Comparison of ENCODE assay signal across 9 mouse cellular contexts in genomic region chr5:121126051-121126450, GRCm38 (mm10).
DNase-seq lines count a peak whose midpoint lies in the region; ATAC-seq and TF ChIP-seq lines count a peak whose summit lies in the region.
"Had no signal": no experiment of that assay in that cellular context is flagged by ENCODE, and none has a peak within 500 bp of the region (broad histone marks: within the 10 kb centered on the region; RNA-seq: fewer than 3 reads in every experiment).

No protein-coding gene starts in this region.

- no peak overlapping the region for H3K4me3 ChIP-seq in liver, embryonic 14.5 days (ENCODE audit: insufficient read depth in 1 of 2, low read depth in 2 of 2, low read length in 2 of 2)
- H3K4me3 ChIP-seq in liver, embryonic 11.5 days (ENCODE audit: low read depth, low read length): no peak overlapping the region
- H3K4me3 ChIP-seq in bone marrow macrophage, adult 2 months (ENCODE audit: insufficient read depth, low read length): no peak overlapping the region
- H3K4me3 ChIP-seq in heart, embryonic 12.5 days: no peak overlapping the region

- H3K27me3 ChIP-seq in liver, embryonic 14.5 days (ENCODE audit: control insufficient read depth, insufficient read depth, low read length): no peaks in the 10 kb centered on the region
- H3K27me3 ChIP-seq in liver, embryonic 11.5 days (replicated peaks; ENCODE audit: control insufficient read depth, insufficient read depth, low read length): no peaks in the 10 kb centered on the region
- H3K27me3 ChIP-seq in heart, embryonic 12.5 days (replicated peaks): no peaks in the 10 kb centered on the region

- no peak overlapping the region for H3K27ac ChIP-seq in liver, embryonic 14.5 days
- no peak overlapping the region for H3K27ac ChIP-seq in liver, embryonic 11.5 days (ENCODE audit: low read depth, low read length)
- H3K27ac ChIP-seq in bone marrow macrophage, adult 2 months (ENCODE audit: insufficient read depth, low read depth, low read length): no peak overlapping the region
- H3K27ac ChIP-seq in heart, embryonic 12.5 days (ENCODE audit: poor library complexity, severe bottlenecking): no peak overlapping the region

- no peaks in the 10 kb centered on the region for H3K36me3 ChIP-seq in liver, embryonic 14.5 days (replicated peaks; ENCODE audit: control insufficient read depth, insufficient read depth, low read depth)
- peaks cover 10% of the 10 kb centered on the region for H3K36me3 ChIP-seq in liver, embryonic 11.5 days (ENCODE audit: control insufficient read depth, insufficient read depth, low read length)
- H3K36me3 ChIP-seq in heart, embryonic 12.5 days: peaks cover 30% of the 10 kb centered on the region

- H3K9me3 ChIP-seq in liver, embryonic 14.5 days (ENCODE audit: control insufficient read depth, low read length): no peaks in the 10 kb centered on the region
- H3K9me3 ChIP-seq in liver, embryonic 11.5 days (ENCODE audit: control insufficient read depth, low read length): no peaks in the 10 kb centered on the region
- 0 out of 2 replicates have a peak, but pooled peaks cover 4% of the 10 kb centered on the region for H3K9me3 ChIP-seq in heart, embryonic 12.5 days (replicated peaks)

- TF ChIP-seq POLR2A in bone marrow macrophage, adult 2 months (IDR thresholded peaks at IDR 0.05; ENCODE audit: borderline replicate concordance, low read depth, low read length): no peak

- 67% methylated on average over 2 of the region's 2 CpGs for WGBS in liver, embryonic 14.5 days (ENCODE audit: insufficient replicate concordance)
- WGBS in liver, embryonic 11.5 days: 66% methylated on average over 2 of the region's 2 CpGs
- 80% methylated on average over 2 of the region's 2 CpGs for WGBS in heart, embryonic 12.5 days

- no peak for ATAC-seq in cerebellum, adult (ENCODE audit: insufficient number of reproducible peaks, low FRiP score, low TSS enrichment)
- no peak for ATAC-seq in liver, embryonic 14.5 days (ENCODE audit: insufficient read depth)
- no peak for ATAC-seq in liver, embryonic 11.5 days (replicated peaks; ENCODE audit: low FRiP score)
- ATAC-seq in heart, embryonic 12.5 days (ENCODE audit: insufficient number of reproducible peaks, low FRiP score): no peak

- H3K9ac ChIP-seq in liver, embryonic 14.5 days (replicated peaks): no peak overlapping the region
- no peak overlapping the region for H3K9ac ChIP-seq in liver, embryonic 11.5 days (ENCODE audit: low read depth, low read length)
- H3K9ac ChIP-seq in heart, embryonic 12.5 days: no peak overlapping the region

- H3K4me2 ChIP-seq in liver, embryonic 14.5 days (ENCODE audit: low read depth): no peak overlapping the region
- no peak overlapping the region for H3K4me2 ChIP-seq in liver, embryonic 11.5 days
- no peak overlapping the region for H3K4me2 ChIP-seq in heart, embryonic 12.5 days

- peak; percentile 78 for TF ChIP-seq CTCF in liver, embryonic 14.5 days (IDR thresholded peaks at IDR 0.05; ENCODE audit: low read depth)
- peak; percentile 68 for TF ChIP-seq CTCF in bone marrow macrophage, adult 2 months (IDR thresholded peaks at IDR 0.05; ENCODE audit: low read depth, low read length)

- no peak for TF ChIP-seq EP300 in liver, embryonic 14.5 days (IDR thresholded peaks at IDR 0.05; ENCODE audit: low read depth)

- peak; percentile 54 to 79 for DNase-seq in cerebellum, postnatal 14 days
- no peak for DNase-seq in liver, embryonic 14.5 days (ENCODE audit: low read depth in 3 of 3, low spot score in 3 of 3)
- DNase-seq in liver, embryonic 11.5 days (ENCODE audit: low spot score): no peak
- DNase-seq in 416B (ENCODE audit: low read depth): peak; percentile 44
- no peak for DNase-seq in ovary, postnatal 10 days (ENCODE audit: low spot score)
- DNase-seq: adrenal gland, postnatal 25 days had no signal

- no peaks in the 10 kb centered on the region; a peak in 1 of 4 replicates for H3K4me1 ChIP-seq in liver, embryonic 14.5 days (replicated peaks; ENCODE audit: control insufficient read depth in 2 of 2, insufficient read depth in 2 of 2, low read length in 1 of 2)
- H3K4me1 ChIP-seq in liver, embryonic 11.5 days (replicated peaks; ENCODE audit: control insufficient read depth, insufficient read depth, low read length): no peaks in the 10 kb centered on the region
- H3K4me1 ChIP-seq in bone marrow macrophage, adult 2 months (ENCODE audit: control insufficient read depth, insufficient read depth, low read length): peaks cover 32% of the 10 kb centered on the region
- H3K4me1 ChIP-seq in heart, embryonic 12.5 days (replicated peaks): no peaks in the 10 kb centered on the region

Comparison
In these comparisons a context has a peak if more than half of its experiments do, and no peak if none do; other contexts are left out.
1. DNase-seq: peak in cerebellum, postnatal 14 days (2 of 2) and 416B (single experiment); none in liver, embryonic 14.5 days (0 of 3), liver, embryonic 11.5 days (single experiment) and ovary, postnatal 10 days (single experiment).